Mouse (Mus musculus): Measurements from ENCODE around the gene Gm14410. TPM values are rescaled to one million over a fixed set of nuclear protein-coding genes. Genes with fewer than 3 reads are reported as not detected.

Gene Gm14410
- 51.2 TPM for polyA plus RNA-seq (2015; fragmentation: Illumina TruSeq; extraction: RNeasy Lipid Tissue Mini Kit (QIAGEN cat#74804); ENCODE audit: low read depth, low replicate concordance)

GRCm38 (mm10) chr2:177206341-177206740, at the start of gene Gm14410:
Gm14410 (minus strand) TSS chr2:177206421.

Other genes starting within 250 kb of the Gm14410 start
- 28.7 TPM for gene Gm14419, start 205.5 kb downstream of the Gm14410 start, polyA plus RNA-seq (2015; fragmentation: Illumina TruSeq; extraction: RNeasy Lipid Tissue Mini Kit (QIAGEN cat#74804); ENCODE audit: low read depth, low replicate concordance)
- gene Gm14401, start 132.1 kb downstream of the Gm14410 start, polyA plus RNA-seq (2015; fragmentation: Illumina TruSeq; extraction: RNeasy Lipid Tissue Mini Kit (QIAGEN cat#74804); ENCODE audit: low read depth, low replicate concordance) = not detected
- gene Gm14409, start 60.6 kb upstream of the Gm14410 start, polyA plus RNA-seq (2015; fragmentation: Illumina TruSeq; extraction: RNeasy Lipid Tissue Mini Kit (QIAGEN cat#74804); ENCODE audit: low read depth, low replicate concordance) = not detected
- gene Gm14412, start 117.9 kb upstream of the Gm14410 start, polyA plus RNA-seq (2015; fragmentation: Illumina TruSeq; extraction: RNeasy Lipid Tissue Mini Kit (QIAGEN cat#74804); ENCODE audit: low read depth, low replicate concordance) = 5.5 TPM
- 16.5 TPM for gene Gm14418, start 191.9 kb upstream of the Gm14410 start, polyA plus RNA-seq (2015; fragmentation: Illumina TruSeq; extraction: RNeasy Lipid Tissue Mini Kit (QIAGEN cat#74804); ENCODE audit: low read depth, low replicate concordance)

Data from brain, adult 10 weeks (tissue).